Mouse (Mus musculus) thymus, postnatal 10 days (tissue): ENCODE measurements around the gene Katnb1.
A peak's percentile ranks its signal among the peaks of the same experiment; 100 is the strongest.

Source experiments
- DNase-seq, 2 experiments: peaks; one replicate each; pipeline ENCODE4 v3.0.0; 2021; ENCODE audit warnings: low spot score in 2 of 2

The Katnb1 gene

DNA sequence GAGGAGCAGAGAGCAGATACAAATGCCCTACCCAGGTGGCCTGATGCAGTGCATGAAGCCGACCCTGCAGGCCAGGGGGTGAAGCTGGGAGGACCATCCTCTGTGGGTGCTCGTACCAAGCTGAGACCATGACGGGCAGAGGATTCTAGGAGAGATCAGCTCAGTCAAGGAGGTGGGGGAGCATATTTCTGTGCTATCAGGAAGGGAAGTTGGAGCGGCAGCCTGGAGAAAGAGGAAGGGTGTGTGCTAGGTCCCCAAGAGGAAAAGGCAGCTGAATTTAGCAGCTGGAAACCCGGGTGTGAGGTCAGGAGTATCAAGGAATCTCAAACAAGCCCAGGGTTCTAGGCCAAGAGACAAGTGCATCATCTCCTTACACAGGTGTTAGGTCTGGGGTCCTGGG lies 59.6 kb downstream of the Katnb1 start:
- no peak for DNase-seq

- no peak for DNase-seq
Measured at GRCm38 (mm10) chr8:95141026-95141425, 60.0 kb downstream of the Katnb1 start.

GRCm38 (mm10) chr8:95141469-95142074 lies 60.6 kb downstream of the Katnb1 start:
- peak in 1 of 2 experiments; percentile 27 for DNase-seq

- peak; percentile 75 to 83 for DNase-seq
Measured at GRCm38 (mm10) chr8:95142075-95142831, 61.3 kb downstream of the Katnb1 start.

DNA sequence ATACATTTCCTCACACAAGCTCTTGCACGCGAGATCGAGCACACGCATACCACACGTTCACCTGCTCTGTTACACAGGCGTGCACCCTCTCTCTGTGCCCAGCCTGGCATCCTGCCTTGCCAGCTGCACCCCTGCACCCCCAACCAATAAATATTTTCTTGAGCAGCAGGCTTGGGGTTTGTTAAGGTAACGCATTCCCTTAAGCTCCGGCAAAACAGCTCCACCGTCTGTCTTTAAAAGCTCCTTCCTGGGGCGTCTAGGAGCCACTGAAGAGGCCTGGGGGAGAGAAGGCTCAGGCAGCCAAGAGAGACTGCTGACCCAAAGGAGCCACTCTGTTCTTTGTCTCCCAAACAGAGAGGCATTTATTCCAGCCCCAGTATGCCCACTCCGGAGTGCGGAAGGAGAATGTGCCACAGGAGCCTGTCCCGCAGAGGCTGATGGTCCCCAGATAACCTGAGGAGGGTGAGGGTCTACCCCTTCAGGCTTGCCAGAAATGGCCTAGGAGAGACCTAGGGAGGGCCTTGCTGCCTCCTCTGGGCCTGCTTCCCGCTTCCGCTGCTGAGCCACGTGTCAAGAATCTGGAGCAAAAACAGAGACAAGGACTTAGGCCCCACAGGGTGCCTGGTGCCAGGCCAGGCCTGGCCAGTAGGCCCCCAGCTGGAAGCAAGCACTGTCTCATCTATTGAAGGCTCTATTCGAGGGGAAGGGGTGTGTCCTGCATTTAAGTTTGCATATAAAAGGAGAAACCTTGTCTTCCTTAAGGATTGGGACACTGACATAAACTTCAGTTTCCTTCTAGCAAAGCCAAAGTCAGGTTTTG lies 62.2 kb downstream of the Katnb1 start:
- DNase-seq, result peak in 1 of 2 experiments; percentile 12

GRCm38 (mm10) chr8:95143805-95144630 lies 63.0 kb downstream of the Katnb1 start:
- DNase-seq, result no peak

- DNase-seq, result no peak
Measured at GRCm38 (mm10) chr8:95144631-95145015, 63.6 kb downstream of the Katnb1 start.

DNA sequence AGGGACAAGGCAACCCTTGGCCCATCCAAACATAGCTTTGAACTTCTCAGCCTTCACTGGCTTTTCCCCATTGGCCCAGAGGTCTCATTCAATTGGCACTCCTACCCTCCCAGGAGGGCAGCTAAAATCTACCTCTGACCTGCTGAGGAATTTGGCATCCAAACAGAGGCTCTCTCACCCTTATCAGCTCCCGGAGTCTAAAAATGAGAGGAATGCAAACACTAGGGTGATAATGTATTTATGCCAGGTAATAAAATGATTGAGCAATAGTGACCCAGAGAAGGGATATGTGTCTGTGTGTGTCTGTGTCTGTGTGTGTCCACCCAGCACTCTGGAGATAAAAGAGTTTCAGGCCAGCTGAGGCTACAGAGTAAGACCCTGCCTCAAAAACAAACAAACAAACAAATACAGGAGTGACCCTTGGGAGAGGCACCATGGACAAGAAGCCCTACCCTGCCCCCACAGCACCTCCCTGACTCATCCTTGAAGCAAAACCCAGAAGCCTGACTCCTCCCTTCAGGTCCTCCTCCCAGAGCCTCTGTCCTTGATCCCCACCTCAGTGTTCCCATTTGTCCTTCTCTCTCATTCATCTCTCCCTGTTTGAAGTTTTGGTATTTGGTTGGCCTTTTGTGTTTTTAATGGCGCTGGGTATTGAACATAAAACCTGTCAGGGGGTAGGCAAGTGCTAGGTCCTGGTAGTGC lies 65.2 kb downstream of the Katnb1 start:
- no peak for DNase-seq

- DNase-seq, result no peak
Measured at GRCm38 (mm10) chr8:95146846-95147245, 65.9 kb downstream of the Katnb1 start.

DNA sequence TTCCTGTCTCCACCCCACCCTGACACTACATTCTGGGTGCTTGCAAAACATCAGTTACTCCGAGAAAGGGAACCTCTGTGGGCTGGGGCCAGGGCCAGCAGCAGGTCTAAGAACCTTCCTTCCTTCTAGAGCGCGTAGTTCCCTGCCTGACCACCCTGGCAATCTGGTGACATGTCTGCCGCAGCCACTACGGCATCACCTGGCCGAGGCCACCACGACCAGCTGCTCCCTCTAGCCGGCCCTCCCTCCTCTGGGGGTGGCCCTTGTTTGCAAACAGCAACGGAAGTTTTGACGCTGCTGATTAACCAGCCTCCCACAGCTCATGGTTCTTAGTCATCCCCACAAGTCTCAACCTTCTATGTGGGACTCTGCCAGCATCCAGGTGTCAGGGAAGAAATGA lies 68.4 kb downstream of the Katnb1 start:
- DNase-seq, result no peak

DNA sequence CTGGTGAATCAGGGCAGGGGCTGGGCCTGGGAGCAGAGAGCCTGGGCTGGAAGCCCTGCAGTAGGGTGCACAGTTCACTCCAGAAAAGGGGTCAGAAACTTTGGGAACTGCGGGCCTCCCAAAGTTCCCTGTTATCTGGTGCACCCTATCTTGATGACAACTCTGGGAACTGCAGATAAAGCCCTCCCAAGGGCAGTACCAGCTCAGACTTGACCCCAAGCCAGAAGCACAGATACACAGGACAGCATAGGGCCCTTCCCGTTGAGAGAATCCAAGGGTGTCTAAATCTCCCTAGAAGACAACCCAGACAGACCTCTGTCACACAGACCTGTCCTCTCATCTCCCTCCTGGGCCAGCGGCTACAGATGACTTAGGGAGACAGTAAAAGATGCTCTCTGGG lies 69.6 kb downstream of the Katnb1 start:
- DNase-seq, result no peak
